Mouse (Mus musculus) colon, adult 2 months (tissue): Measurements from ENCODE around the gene Gm2075. TPM values are rescaled to one million over a fixed set of nuclear protein-coding genes. Genes with fewer than 3 reads are reported as not detected.

Experiments used
- polyA plus RNA-seq: library from polyadenylated mRNA; depleted of rRNA; stranded (reverse); fragments of >200 nt; gene quantifications from 2 replicates; pipeline ENCODE4 v1.2.3, GENCODE M21; 2012; rRNA removed

Gene Gm2075
- polyA plus RNA-seq = not detected in 2 replicates

GRCm38 (mm10) chr12:88011548-88011947 is at the start of gene Gm2075:
Gene Gm2075 (plus strand): TSS chr12:88011848.

DNA sequence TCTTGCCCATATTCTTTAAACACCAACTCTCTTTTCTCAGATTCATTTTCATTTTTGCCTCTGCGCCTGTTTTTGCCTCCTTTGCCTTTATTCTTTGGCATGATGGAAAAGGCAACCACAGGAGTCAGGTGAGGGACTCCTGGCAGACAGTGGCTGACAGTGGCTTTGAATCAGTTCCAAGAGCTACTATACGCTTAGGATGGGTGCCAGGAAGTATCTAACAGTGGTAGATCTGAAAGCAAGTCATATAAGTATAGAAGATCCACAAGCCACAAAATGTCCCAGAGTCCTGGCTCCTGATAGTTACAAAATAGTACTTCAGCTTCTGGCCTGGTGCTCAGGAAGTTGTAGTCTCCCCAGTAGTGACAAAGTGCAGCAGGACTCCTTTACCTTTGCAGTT is 7.0 kb downstream of the Gm2075 start, which contains the start of gene Gm6803:
Gene Gm6803 (minus strand): TSS at position 101 of the 400 bp plus-strand sequence.

GRCm38 (mm10) chr12:88026704-88027103 is 15.1 kb downstream of the Gm2075 start, which contains the start of gene Gm2056:
Gene Gm2056 (plus strand): TSS chr12:88027004.

Other genes with a start within 250 kb of the Gm2075 start
- not detected in 2 replicates for gene Gm21319, start 236.1 kb upstream of the Gm2075 start, polyA plus RNA-seq
- not detected in 2 replicates for gene Gm21936, start 216.3 kb upstream of the Gm2075 start, polyA plus RNA-seq
- not detected in 2 replicates for gene BB287469, start 195.3 kb upstream of the Gm2075 start, polyA plus RNA-seq
- gene Gm2001, start 169.5 kb upstream of the Gm2075 start, polyA plus RNA-seq = not detected in 2 replicates
- not detected in 2 replicates for gene Gm2016, start 137.8 kb upstream of the Gm2075 start, polyA plus RNA-seq
- not detected in 2 replicates for gene Gm2022, start 116.5 kb upstream of the Gm2075 start, polyA plus RNA-seq
- not detected in 2 replicates for gene Gm2035, start 92.0 kb upstream of the Gm2075 start, polyA plus RNA-seq
- not detected in 2 replicates for gene Gm2042, start 57.8 kb upstream of the Gm2075 start, polyA plus RNA-seq
- gene Gm6803, start 6.9 kb downstream of the Gm2075 start, polyA plus RNA-seq = not detected in 2 replicates
- not detected in 2 replicates for gene Gm2056, start 15.2 kb downstream of the Gm2075 start, polyA plus RNA-seq
- gene Gm16368, start 71.8 kb downstream of the Gm2075 start, polyA plus RNA-seq = not detected in 2 replicates
- gene Gm10436, start 170.3 kb downstream of the Gm2075 start, polyA plus RNA-seq = not detected in 2 replicates
- gene Gm8332, start 238.3 kb downstream of the Gm2075 start, polyA plus RNA-seq = not detected in 2 replicates